Mouse (Mus musculus): ENCODE measurements around the gene Ccdc18.
"Not testable (repeated sequence)": the region's sequence is repeated elsewhere in the genome, so short reads cannot be mapped to it uniquely, and the experiment has no call there.

Ccdc18 gene

GRCm38 (mm10) chr5:108262722-108263121 lies 130.0 kb downstream of the Ccdc18 start:
- DNase-seq (ENCODE audit: low read depth, low spot score), result no peak

GRCm38 (mm10) chr5:108263785-108264184 lies 131.1 kb downstream of the Ccdc18 start:
- DNase-seq (ENCODE audit: low read depth, low spot score), result not testable (repeated sequence)

- no peak for DNase-seq (ENCODE audit: low read depth, low spot score)
These were observed 134.3 kb downstream of the Ccdc18 start for GRCm38 (mm10) chr5:108266990-108267389.

GRCm38 (mm10) chr5:108268127-108269062 lies 135.7 kb downstream of the Ccdc18 start, which contains the start of gene Dr1:
Gene Dr1 (plus strand): TSS chr5:108268897.
- peak; percentile 87 for DNase-seq (ENCODE audit: low read depth, low spot score)

GRCm38 (mm10) chr5:108269063-108269810 lies 136.6 kb downstream of the Ccdc18 start:
- no peak for DNase-seq (ENCODE audit: low read depth, low spot score)

- DNase-seq (ENCODE audit: low read depth, low spot score), result no peak
These were observed 137.1 kb downstream of the Ccdc18 start for GRCm38 (mm10) chr5:108269811-108270151.

- no peak for DNase-seq (ENCODE audit: low read depth, low spot score)
These were observed 137.7 kb downstream of the Ccdc18 start for GRCm38 (mm10) chr5:108270415-108270814.

GRCm38 (mm10) chr5:108271345-108271744 lies 138.7 kb downstream of the Ccdc18 start:
- not testable (repeated sequence) for DNase-seq (ENCODE audit: low read depth, low spot score)
